Mouse (Mus musculus): ENCODE measurements around the gene Obsl1. TPM values are rescaled to one million over a fixed set of nuclear protein-coding genes. Genes with fewer than 3 reads are reported as not detected.

The Obsl1 gene
- polyA plus RNA-seq, 1 experiment from 2014 or later: 107 TPM

- peaks cover 66% of the 10 kb centered on the region for H3K4me1 ChIP-seq
- WGBS: 43% methylated on average over 13 of the region's 13 CpGs
- H3K36me3 ChIP-seq: peaks cover 29% of the 10 kb centered on the region
- peaks cover 43% of the 10 kb centered on the region for H3K27me3 ChIP-seq (ENCODE audit: insufficient read depth, poor library complexity, severe bottlenecking)
- no peak overlapping the region; the same call in 1 of the 2 replicates for H3K27ac ChIP-seq
- H3K9me3 ChIP-seq: no peaks in the 10 kb centered on the region
- no peak for DNase-seq (ENCODE audit: low spot score)
- no peak overlapping the region for H3K4me3 ChIP-seq
Observed at GRCm38 (mm10) chr1:75443247-75444024, 62.8 kb downstream of the Obsl1 start.

GRCm38 (mm10) chr1:75442811-75443210, 63.4 kb downstream of the Obsl1 start:
- no peak for DNase-seq (ENCODE audit: low spot score)
- WGBS: 58% methylated on average over 8 of the region's 8 CpGs
- Histone ChIP-seq H3K36me3 (peaks cover 29% of the 10 kb centered on the region), H3K27ac (no peak overlapping the region), H3K9me3 (no peaks in the 10 kb centered on the region), H3K27me3 (ENCODE audit: insufficient read depth, poor library complexity, severe bottlenecking) (peaks cover 36% of the 10 kb centered on the region), H3K4me3 (no peak overlapping the region), H3K4me1 (peaks cover 62% of the 10 kb centered on the region)

- Histone ChIP-seq H3K9me3 (no peaks in the 10 kb centered on the region), H3K4me1 (peaks cover 62% of the 10 kb centered on the region), H3K4me3 (no peak overlapping the region), H3K36me3 (peaks cover 29% of the 10 kb centered on the region), H3K27ac (no peak overlapping the region; the same call in 1 of the 2 replicates), H3K27me3 (ENCODE audit: insufficient read depth, poor library complexity, severe bottlenecking) (peaks cover 30% of the 10 kb centered on the region)
- 80% methylated on average over 9 of the region's 9 CpGs for WGBS
- DNase-seq (ENCODE audit: low spot score): no peak
Observed at GRCm38 (mm10) chr1:75442171-75442570, 64.1 kb downstream of the Obsl1 start.

GRCm38 (mm10) chr1:75441471-75441996, 64.7 kb downstream of the Obsl1 start:
- Histone ChIP-seq H3K36me3 (peaks cover 29% of the 10 kb centered on the region), H3K27me3 (ENCODE audit: insufficient read depth, poor library complexity, severe bottlenecking) (peaks cover 24% of the 10 kb centered on the region), H3K4me1 (peaks cover 62% of the 10 kb centered on the region), H3K9me3 (no peaks in the 10 kb centered on the region), H3K4me3 (no peak overlapping the region), H3K27ac (no peak overlapping the region)
- 85% methylated on average over 15 of the region's 15 CpGs for WGBS
- no peak for DNase-seq (ENCODE audit: low spot score)

GRCm38 (mm10) chr1:75440661-75441060, 65.6 kb downstream of the Obsl1 start:
- WGBS: 97% methylated on average over 7 of the region's 7 CpGs
- Histone ChIP-seq H3K27me3 (ENCODE audit: insufficient read depth, poor library complexity, severe bottlenecking) (peaks cover 20% of the 10 kb centered on the region), H3K4me1 (peaks cover 58% of the 10 kb centered on the region), H3K4me3 (no peak overlapping the region), H3K27ac (no peak overlapping the region), H3K36me3 (peaks cover 29% of the 10 kb centered on the region), H3K9me3 (no peaks in the 10 kb centered on the region)
- no peak for DNase-seq (ENCODE audit: low spot score)

- Histone ChIP-seq H3K9me3 (no peaks in the 10 kb centered on the region), H3K4me3 (no peak overlapping the region), H3K27me3 (ENCODE audit: insufficient read depth, poor library complexity, severe bottlenecking) (peaks cover 10% of the 10 kb centered on the region; the same call in 1 of the 2 replicates), H3K4me1 (peaks cover 43% of the 10 kb centered on the region), H3K36me3 (peaks cover 29% of the 10 kb centered on the region), H3K27ac (no peak overlapping the region)
- 76% methylated on average over 8 of the region's 9 CpGs for WGBS
- DNase-seq (ENCODE audit: low spot score): no peak
Observed at GRCm38 (mm10) chr1:75438782-75439181, 67.5 kb downstream of the Obsl1 start.

GRCm38 (mm10) chr1:75435475-75436328, 70.5 kb downstream of the Obsl1 start, which contains the start of gene Gmppa:
Gene Gmppa (plus strand): TSS chr1:75435930.
- peak within 1 kb of the TSS; percentile 63 for H3K4me3 ChIP-seq
- H3K4me1 ChIP-seq: peaks cover 48% of the 10 kb centered on the region
- 6% methylated on average over 28 of the region's 28 CpGs for WGBS

More at GRCm38 (mm10) chr1:75435475-75436328, 70.5 kb downstream of the Obsl1 start, which contains the start of gene Gmppa:
- Histone ChIP-seq H3K27me3 (ENCODE audit: insufficient read depth, poor library complexity, severe bottlenecking) (no peaks in the 10 kb centered on the region), H3K9me3 (no peaks in the 10 kb centered on the region), H3K36me3 (peaks cover 29% of the 10 kb centered on the region), H3K27ac (peak within 1 kb of the TSS; percentile 86)
- DNase-seq (ENCODE audit: low spot score): peak; percentile 96

Other genes with a start within 250 kb of the Obsl1 start
- 0.70 and 0.84 TPM in 2 replicates for gene Ptprn, start 241.9 kb downstream of the Obsl1 start, polyA plus RNA-seq (2016; fragmentation: Nextera tagmentation; extraction: Ambion mirVana)
- not detected in 2 replicates for gene Resp18, start 228.0 kb downstream of the Obsl1 start, polyA plus RNA-seq (2016; fragmentation: Nextera tagmentation; extraction: Ambion mirVana)
- 142 and 144 TPM in 2 replicates for gene Dnpep, start 188.5 kb downstream of the Obsl1 start, polyA plus RNA-seq (2016; fragmentation: Nextera tagmentation; extraction: Ambion mirVana)
- gene Des, start 146.1 kb downstream of the Obsl1 start, polyA plus RNA-seq (2016; fragmentation: Nextera tagmentation; extraction: Ambion mirVana): 341 and 642 TPM in 2 replicates
- gene Speg, start 131.2 kb downstream of the Obsl1 start, polyA plus RNA-seq (2016; fragmentation: Nextera tagmentation; extraction: Ambion mirVana): 77.9 and 80.0 TPM in 2 replicates
- gene Gmppa, start 70.5 kb downstream of the Obsl1 start, polyA plus RNA-seq (2016; fragmentation: Nextera tagmentation; extraction: Ambion mirVana): 73.4 and 75.4 TPM in 2 replicates
- gene Asic4, start 56.0 kb downstream of the Obsl1 start, polyA plus RNA-seq (2016; fragmentation: Nextera tagmentation; extraction: Ambion mirVana): 0.79 and 2.3 TPM in 2 replicates
- gene Chpf, start 27.1 kb downstream of the Obsl1 start, polyA plus RNA-seq (2016; fragmentation: Nextera tagmentation; extraction: Ambion mirVana): 30.8 and 30.9 TPM in 2 replicates
- gene Tmem198, start 26.9 kb downstream of the Obsl1 start, polyA plus RNA-seq (2016; fragmentation: Nextera tagmentation; extraction: Ambion mirVana): 0.36 and 0.39 TPM in 2 replicates
- 7.8 and 8.2 TPM in 2 replicates for gene Inha, start 625 bp upstream of the Obsl1 start, polyA plus RNA-seq (2016; fragmentation: Nextera tagmentation; extraction: Ambion mirVana)
- 20.2 and 22.3 TPM in 2 replicates for gene Stk11ip, start 15.1 kb upstream of the Obsl1 start, polyA plus RNA-seq (2016; fragmentation: Nextera tagmentation; extraction: Ambion mirVana)
- gene Slc4a3, start 39.8 kb upstream of the Obsl1 start, polyA plus RNA-seq (2016; fragmentation: Nextera tagmentation; extraction: Ambion mirVana): 20.0 and 29.8 TPM in 2 replicates

Data from heart, embryonic 10.5 days (tissue).